Mouse (Mus musculus) small intestine, adult 2 months (tissue): ENCODE results near the gene Wwc2.

Experiments
- CTCF ChIP-seq: fragments of 200-500 bp; IDR thresholded peaks from 2 replicates; pipeline ENCODE4 v1.5.1; 2012; ENCODE audit warnings: low read depth, mild to moderate bottlenecking, control low read depth, inconsistent platforms, low read length, moderate library complexity, mixed read lengths; ENCODE audit not compliant: insufficient replicate concordance, insufficient read length; ENCODE audit errors: extremely low read depth
- POLR2A ChIP-seq: fragments of 200-500 bp; IDR thresholded peaks from 2 replicates; pipeline ENCODE4 v1.6.1; 2012; ENCODE audit warnings: low read depth, mild to moderate bottlenecking, control low read depth, inconsistent platforms, low read length, moderate library complexity

DNA sequence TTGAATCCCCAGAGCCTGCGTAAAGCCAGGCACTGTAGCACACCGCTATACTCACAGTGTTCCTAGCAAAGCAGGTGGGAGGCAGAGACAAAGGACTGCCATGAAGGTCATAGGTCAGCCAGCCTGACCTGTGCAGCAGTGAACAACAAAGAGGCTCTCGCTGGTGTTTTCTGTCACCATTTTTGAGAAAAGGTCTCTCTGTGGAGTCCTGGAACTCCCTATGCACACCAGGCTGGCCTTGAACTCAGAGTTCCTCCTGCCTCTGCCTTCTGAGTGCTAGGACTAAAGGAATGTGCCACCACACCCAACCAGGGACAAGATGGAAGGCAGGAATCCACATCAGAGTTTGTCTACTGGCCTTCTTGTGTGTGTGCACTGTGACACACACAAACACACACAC, 5.4 kb upstream of the Wwc2 start:
- TF ChIP-seq POLR2A (no peak), CTCF (no peak)
